Mouse (Mus musculus) MEL (cell line): ENCODE measurements around the gene Stim1. TPM values are rescaled to one million over a fixed set of nuclear protein-coding genes. Genes with fewer than 3 reads are reported as not detected.

Experiments used
- DNase-seq: peaks from one replicate; pipeline ENCODE4 v3.0.0; 2011; ENCODE audit warnings: low read depth, low spot score
- H3K27ac ChIP-seq: 2 replicates; pipeline ENCODE4 v1.5.1; 2012; ENCODE audit warnings: low read depth, mild to moderate bottlenecking, control low read depth, low read length, moderate library complexity; ENCODE audit not compliant: control insufficient read depth
- H3K27me3 ChIP-seq, 2 experiments: fragments of 150-350 bp in 1 of 2; sonication (generic) in 1 of 2; 2 replicates each; pipeline ENCODE4 v1.6.1; 2012; ENCODE audit warnings: low read length in 2 of 2, mild to moderate bottlenecking in 2 of 2, improper control_type of control experiment in 1 of 2, moderate library complexity in 1 of 2; ENCODE audit not compliant: insufficient read depth in 2 of 2, control insufficient read depth in 1 of 2
- H3K36me3 ChIP-seq, 2 experiments: 2 replicates each; pipeline ENCODE4 v1.6.1; 2012 to 2014; ENCODE audit warnings: low read length in 2 of 2, improper control_type of control experiment in 1 of 2, inconsistent platforms in 1 of 2, mild to moderate bottlenecking in 1 of 2; ENCODE audit not compliant: insufficient read depth in 2 of 2, control insufficient read depth in 1 of 2
- H3K4me1 ChIP-seq, 2 experiments: fragments of 150-350 bp in 1 of 2; sonication (generic) in 1 of 2; 2 replicates each; pipeline ENCODE4 v1.6.1; 2012; ENCODE audit warnings: low read length in 2 of 2, improper control_type of control experiment in 1 of 2, mild to moderate bottlenecking in 1 of 2; ENCODE audit not compliant: insufficient read depth in 2 of 2, control insufficient read depth in 1 of 2
- H3K4me3 ChIP-seq, 2 experiments: fragments of 150-350 bp in 1 of 2; sonication (generic) in 1 of 2; 2 replicates each; pipeline ENCODE4 v1.5.1; 2012; ENCODE audit warnings: low read depth in 2 of 2, low read length in 2 of 2, mild to moderate bottlenecking in 2 of 2, moderate library complexity in 2 of 2, control low read depth in 1 of 2, improper control_type of control experiment in 1 of 2; ENCODE audit not compliant: control insufficient read depth in 1 of 2, insufficient read depth in 1 of 2
- H3K79me2 ChIP-seq: 2 replicates; pipeline ENCODE4 v1.6.1; 2012; ENCODE audit warnings: mild to moderate bottlenecking, low read length, moderate library complexity; ENCODE audit not compliant: control insufficient read depth, poor library complexity, insufficient read depth
- H3K9ac ChIP-seq: 2 replicates; pipeline ENCODE4 v1.6.1; 2012; ENCODE audit warnings: low read depth, mild to moderate bottlenecking, control low read depth, low read length, moderate library complexity; ENCODE audit not compliant: control insufficient read depth, poor library complexity, severe bottlenecking
- H3K9me3 ChIP-seq: fragments of 150-350 bp; sonication (generic); replicated peaks from 2 replicates; pipeline ENCODE4 v1.6.1; 2012; ENCODE audit warnings: mild to moderate bottlenecking, low read length, improper control_type of control experiment, moderate library complexity; ENCODE audit not compliant: insufficient read depth
- BHLHE40 ChIP-seq: IDR thresholded peaks from 2 replicates; pipeline ENCODE4 v1.6.1; 2012; ENCODE audit warnings: low read depth, mild to moderate bottlenecking, inconsistent platforms, low read length, improper control_type of control experiment, borderline replicate concordance
- CHD1 ChIP-seq: IDR thresholded peaks from 2 replicates; pipeline ENCODE4 v1.6.1; 2012; ENCODE audit warnings: low read depth, mild to moderate bottlenecking, inconsistent platforms, low read length, improper control_type of control experiment
- CHD2 ChIP-seq: IDR thresholded peaks from 2 replicates; pipeline ENCODE4 v1.6.1; 2011; ENCODE audit warnings: low read length, improper control_type of control experiment
- ETS1 ChIP-seq: IDR thresholded peaks from 2 replicates; pipeline ENCODE4 v1.6.1; 2012; ENCODE audit warnings: low read depth, mild to moderate bottlenecking, inconsistent platforms, low read length, improper control_type of control experiment, moderate library complexity
- GABPA ChIP-seq: IDR thresholded peaks from 2 replicates; pipeline ENCODE4 v1.6.1; 2012; ENCODE audit warnings: low read depth, mild to moderate bottlenecking, inconsistent platforms, low read length, improper control_type of control experiment, moderate library complexity
- GATA1 ChIP-seq: IDR thresholded peaks from 2 replicates; pipeline ENCODE4 v1.6.1; 2011; ENCODE audit warnings: low read depth, low read length, improper control_type of control experiment
- MAFK ChIP-seq: IDR thresholded peaks from 2 replicates; pipeline ENCODE4 v1.6.1; 2011; ENCODE audit warnings: low read depth, mild to moderate bottlenecking, low read length, improper control_type of control experiment, borderline replicate concordance
- MAZ ChIP-seq: IDR thresholded peaks from 2 replicates; pipeline ENCODE4 v1.6.1; 2012; ENCODE audit warnings: low read depth, mild to moderate bottlenecking, inconsistent platforms, low read length, improper control_type of control experiment
- MEF2A ChIP-seq: IDR thresholded peaks from 2 replicates; pipeline ENCODE4 v1.6.1; 2014; ENCODE audit warnings: low read depth, mild to moderate bottlenecking, inconsistent platforms, low read length, improper control_type of control experiment; ENCODE audit not compliant: poor library complexity, insufficient replicate concordance, severe bottlenecking; ENCODE audit errors: extremely low read depth
- MYB ChIP-seq: IDR thresholded peaks from 2 replicates; pipeline ENCODE4 v1.6.1; 2011; ENCODE audit warnings: mild to moderate bottlenecking, low read depth, low read length, improper control_type of control experiment
- NELFE ChIP-seq: IDR thresholded peaks from 2 replicates; pipeline ENCODE4 v1.6.1; 2011; ENCODE audit warnings: low read depth, low read length, improper control_type of control experiment
- NRF1 ChIP-seq: IDR thresholded peaks from 2 replicates; pipeline ENCODE4 v1.6.1; 2014; ENCODE audit warnings: low read depth, mild to moderate bottlenecking, inconsistent platforms, low read length, improper control_type of control experiment, moderate library complexity; ENCODE audit not compliant: poor library complexity, insufficient read depth, severe bottlenecking
- POLR2A ChIP-seq, 2 experiments: IDR thresholded peaks; 2 replicates each; pipeline ENCODE4 v1.6.1; 2011 to 2012; ENCODE audit warnings: low read length in 2 of 2, mild to moderate bottlenecking in 2 of 2, control low read depth in 1 of 2, improper control_type of control experiment in 1 of 2, low read depth in 1 of 2, moderate library complexity in 1 of 2; ENCODE audit not compliant: control insufficient read depth in 1 of 2, insufficient read depth in 1 of 2, poor library complexity in 1 of 2
- RAD21 ChIP-seq: IDR thresholded peaks from 2 replicates; pipeline ENCODE4 v1.6.1; 2011; ENCODE audit warnings: mild to moderate bottlenecking, low read depth, low read length, improper control_type of control experiment
- SIN3A ChIP-seq: IDR thresholded peaks from 2 replicates; pipeline ENCODE4 v1.6.1; 2012; ENCODE audit warnings: low read length, improper control_type of control experiment, inconsistent platforms
- SMC3 ChIP-seq: IDR thresholded peaks from 2 replicates; pipeline ENCODE4 v1.6.1; 2011; ENCODE audit warnings: low read depth, low read length, improper control_type of control experiment
- TAL1 ChIP-seq: IDR thresholded peaks from 2 replicates; pipeline ENCODE4 v1.6.1; 2012; ENCODE audit warnings: mild to moderate bottlenecking, inconsistent platforms, low read length, moderate library complexity, mixed read lengths
- TBP ChIP-seq: IDR thresholded peaks from 2 replicates; pipeline ENCODE4 v1.8.0; 2011; ENCODE audit warnings: low read depth, low read length, improper control_type of control experiment
- USF1 ChIP-seq: IDR thresholded peaks from 2 replicates; pipeline ENCODE4 v1.6.1; 2014; ENCODE audit warnings: low read depth, mild to moderate bottlenecking, inconsistent platforms, low read length, improper control_type of control experiment, moderate library complexity
- ZNF384 ChIP-seq: IDR thresholded peaks from 2 replicates; pipeline ENCODE4 v1.6.1; 2012; ENCODE audit warnings: low read depth, mild to moderate bottlenecking, inconsistent platforms, low read length, improper control_type of control experiment
- polyA plus RNA-seq, 2 experiments: library from polyadenylated mRNA; stranded (reverse) in 1 of 2; unstranded in 1 of 2; fragments of >175 nt in 1 of 2; fragments of >200 nt in 1 of 2; gene quantifications; 2 replicates each; pipeline versions ENCODE4 v1.2.1 to v1.2.4; 2012; ENCODE audit warnings: low replicate concordance in 2 of 2, low read depth in 1 of 2; ENCODE audit not compliant: insufficient read length in 2 of 2, insufficient read depth in 1 of 2, missing spikeins in 1 of 2
- total RNA-seq: library from RNA; depleted of rRNA; stranded (reverse); fragments of 300-350 nt; gene quantifications from 2 replicates; pipeline ENCODE4 v1.2.3, GENCODE M21; 2012

Gene Stim1
- total and polyA plus RNA-seq, 3 experiments: 26.1 to 65.0 TPM; not detected in 1

DNA sequence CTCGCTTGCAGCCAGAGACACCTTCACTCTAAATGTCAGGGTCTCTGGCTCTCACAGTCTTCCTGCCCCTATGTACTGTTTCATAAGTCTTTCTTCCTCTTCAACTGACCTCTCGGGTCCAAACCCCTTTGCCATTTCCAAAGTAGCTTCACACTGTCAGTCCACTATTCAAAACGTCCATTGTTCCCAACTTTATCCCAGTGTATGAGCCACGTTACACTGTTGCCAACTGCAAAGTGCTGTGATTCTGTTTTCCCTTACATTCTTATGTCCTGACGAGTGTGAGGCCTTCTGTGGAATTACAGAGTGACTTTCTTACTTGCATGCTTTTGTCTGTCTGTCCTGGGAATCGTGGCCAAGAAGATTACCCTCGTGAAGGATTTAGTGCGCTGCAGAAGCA is 200.0 kb downstream of the Stim1 start:
- Histone ChIP-seq H3K27me3 (no peaks in the 10 kb centered on the region), H3K9ac (no peak overlapping the region), H3K4me3 (no peak overlapping the region), H3K27ac (no peak overlapping the region), H3K36me3 (peaks cover 0 to 33% of the 10 kb centered on the region in 2 experiments; a peak in 2 of 4 replicates), H3K79me2 (no peaks in the 10 kb centered on the region), H3K4me1 (no peaks in the 10 kb centered on the region), H3K9me3 (no peaks in the 10 kb centered on the region)
- no peak for DNase-seq
- no peak for TF ChIP-seq TAL1
- TF ChIP-seq MEF2A: no peak
- TF ChIP-seq GATA1: no peak
- TF ChIP-seq SIN3A: no peak
- TF ChIP-seq POLR2A (IDR thresholded peaks at IDR 0.05; ENCODE audit: control insufficient read depth in 1 of 2, insufficient read depth in 1 of 2, low read depth in 1 of 2, low read length in 2 of 2, poor library complexity in 1 of 2): no peak
- TF ChIP-seq TBP: no peak
- no peak for TF ChIP-seq USF1
- no peak for TF ChIP-seq NELFE
- TF ChIP-seq MAZ: no peak
- no peak for TF ChIP-seq CHD2

DNA sequence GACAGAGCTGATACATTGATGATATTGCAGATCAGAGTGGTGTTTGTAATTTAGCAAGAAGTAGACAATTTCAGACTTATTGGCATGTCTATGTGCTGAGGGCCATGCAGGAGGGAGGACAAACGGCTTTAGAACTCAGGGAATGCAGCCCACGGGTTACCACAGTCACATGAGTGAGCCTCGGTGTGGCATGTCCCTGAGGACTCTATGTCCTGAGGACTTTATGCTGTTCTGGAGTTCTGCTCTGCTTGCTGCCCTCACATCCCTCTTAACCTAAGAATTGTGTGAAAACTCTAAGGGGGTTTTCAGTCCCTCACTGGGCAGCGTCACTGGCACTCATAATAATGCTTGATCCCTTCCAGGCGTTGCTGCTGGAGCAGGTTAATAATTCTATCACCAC is 205.1 kb downstream of the Stim1 start:
- H3K79me2 ChIP-seq: no peaks in the 10 kb centered on the region
- no peaks in the 10 kb centered on the region for H3K4me1 ChIP-seq
- H3K27ac ChIP-seq: no peak overlapping the region
- no peaks in the 10 kb centered on the region for H3K9me3 ChIP-seq
- H3K36me3 ChIP-seq: peaks cover 0 to 11% of the 10 kb centered on the region in 2 experiments; a peak in 2 of 4 replicates
- TF ChIP-seq ETS1: no peak
- no peak for TF ChIP-seq SMC3
- H3K9ac ChIP-seq: no peak overlapping the region
- no peak overlapping the region for H3K4me3 ChIP-seq
- DNase-seq: no peak
- no peaks in the 10 kb centered on the region for H3K27me3 ChIP-seq

DNA sequence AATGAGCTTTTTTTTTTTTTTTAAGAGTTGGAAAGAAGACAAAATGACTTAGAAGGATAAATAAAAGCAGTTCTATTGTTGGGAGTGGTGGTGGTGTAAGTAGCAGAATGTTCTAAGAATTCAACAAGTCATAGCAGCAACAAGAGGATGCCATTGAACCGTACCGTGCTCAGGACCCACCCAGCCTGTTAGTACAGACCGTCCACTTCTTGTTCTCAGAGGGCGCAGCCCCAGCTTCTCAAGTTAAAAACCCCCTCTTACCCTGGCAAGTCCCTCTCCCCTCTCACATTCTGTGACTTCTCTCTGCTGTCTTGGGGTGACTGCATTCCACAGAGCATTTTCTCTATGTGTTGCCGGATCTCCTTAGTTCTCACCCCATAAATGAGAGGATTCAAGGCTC is 209.0 kb downstream of the Stim1 start:
- no peak overlapping the region for H3K4me3 ChIP-seq
- no peaks in the 10 kb centered on the region for H3K36me3 ChIP-seq
- H3K79me2 ChIP-seq: no peaks in the 10 kb centered on the region
- TF ChIP-seq NRF1 (no peak), SMC3 (no peak), GABPA (no peak), CHD1 (no peak), MAFK (no peak), MEF2A (no peak), RAD21 (no peak), ZNF384 (no peak), BHLHE40 (no peak), MYB (no peak)
- TF ChIP-seq, all 39 proteins: peak for 0
- Histone ChIP-seq H3K27me3 (no peaks in the 10 kb centered on the region), H3K4me1 (no peaks in the 10 kb centered on the region), H3K27ac (no peak overlapping the region), H3K9me3 (no peaks in the 10 kb centered on the region), H3K9ac (no peak overlapping the region)
- no peak for DNase-seq
